Mouse (Mus musculus): ENCODE measurements around the gene Jagn1. TPM values are rescaled to one million over a fixed set of nuclear protein-coding genes. Genes with fewer than 3 reads are reported as not detected.

The Jagn1 gene
- total RNA-seq, 2 experiments from 2014 or later, result 42.8 to 48.0 TPM

DNA sequence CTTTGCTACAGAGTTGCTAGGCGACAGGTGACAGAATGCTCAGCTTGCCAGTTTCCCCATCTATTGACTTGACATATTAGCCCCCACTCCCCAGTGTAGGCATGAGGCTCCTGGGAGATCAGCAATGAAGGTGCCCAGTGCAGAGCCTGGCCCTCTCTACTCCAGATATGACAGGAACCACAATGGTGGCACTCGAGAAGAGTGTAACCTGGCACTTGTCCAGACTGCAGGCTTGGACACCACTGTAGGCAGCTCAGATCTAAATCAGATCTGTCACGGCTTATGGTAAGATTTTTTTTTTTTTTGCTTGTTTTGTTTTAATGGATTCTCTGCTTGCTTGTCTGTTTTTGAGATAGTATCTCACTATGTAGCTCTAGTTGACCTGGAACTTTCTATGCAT lies 8.7 kb upstream of the Jagn1 start:
- DNase-seq (ENCODE audit: extremely low spot score in 1 of 2, low spot score in 1 of 2), result no peak

DNA sequence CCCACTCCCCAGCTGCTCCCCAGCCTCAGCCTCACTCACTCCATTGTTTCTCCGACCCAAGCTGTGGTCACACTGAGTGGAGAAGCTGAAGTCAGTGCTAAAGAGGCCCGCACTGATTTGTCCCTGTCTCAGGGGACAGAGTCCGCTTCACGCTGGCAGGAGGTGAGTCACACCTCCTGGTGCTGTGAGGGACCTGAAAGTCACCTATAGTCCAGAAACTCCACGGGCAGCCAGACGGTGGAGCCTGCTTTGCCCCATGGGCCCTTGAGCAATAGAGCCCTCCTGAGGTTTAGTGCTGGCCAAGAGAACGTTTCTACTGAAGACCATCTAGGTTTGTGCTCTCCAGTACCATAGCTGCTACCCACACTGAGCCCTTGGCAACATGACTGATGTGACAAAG lies 7.7 kb upstream of the Jagn1 start:
- DNase-seq (ENCODE audit: extremely low spot score in 1 of 2, low spot score in 1 of 2), result no peak

DNA sequence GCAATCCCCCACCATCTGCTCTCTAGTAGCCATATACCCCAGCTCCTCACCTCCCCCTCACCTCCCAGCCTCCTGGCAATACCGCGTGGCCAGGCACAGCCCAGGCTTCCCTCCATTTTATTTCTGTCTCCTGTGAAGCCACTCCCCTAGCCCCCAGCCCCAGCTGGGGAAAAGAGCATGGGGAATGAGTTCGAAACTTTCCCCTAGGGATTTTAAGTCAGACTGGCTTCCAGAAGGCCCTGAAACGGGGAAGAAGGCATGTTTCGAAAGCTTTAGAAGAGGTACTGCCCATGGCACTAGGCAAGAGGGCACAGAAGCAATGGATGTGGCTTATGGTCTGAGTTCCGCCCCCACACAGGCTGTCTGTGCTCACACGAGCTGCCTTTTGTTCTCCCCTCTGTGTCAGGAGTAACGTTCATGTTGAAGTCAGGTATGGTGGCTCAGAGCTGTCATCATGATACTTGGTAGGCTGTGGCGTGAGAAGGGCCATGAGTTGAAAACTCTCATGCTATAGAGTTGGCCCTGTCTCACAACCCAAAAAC lies 6.6 kb upstream of the Jagn1 start, which contains the start of gene Cidec:
Cidec (minus strand) TSS at position 97 of the 542 bp plus-strand sequence.
- no peak for DNase-seq (ENCODE audit: extremely low spot score in 1 of 2, low spot score in 1 of 2)

DNA sequence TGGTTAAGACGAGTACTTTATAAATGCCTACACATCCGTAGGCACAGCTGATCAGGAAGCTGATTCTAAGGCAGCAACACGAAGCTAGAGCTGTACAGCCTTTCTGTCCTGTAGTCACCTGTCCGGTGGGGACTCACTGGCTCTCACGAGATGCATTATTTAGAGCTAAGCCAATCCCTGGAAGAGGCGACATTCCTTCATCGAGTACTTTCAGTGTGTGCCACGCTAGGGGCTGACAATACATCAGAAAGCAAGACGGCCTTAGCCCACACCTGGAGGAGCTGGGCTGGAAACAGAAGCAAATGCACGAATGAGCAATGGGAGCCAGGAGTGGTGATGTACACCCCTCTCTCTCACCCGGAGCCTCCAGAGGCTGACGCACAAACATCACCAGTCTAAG lies 5.2 kb upstream of the Jagn1 start:
- no peak for DNase-seq (ENCODE audit: extremely low spot score in 1 of 2, low spot score in 1 of 2)

DNA sequence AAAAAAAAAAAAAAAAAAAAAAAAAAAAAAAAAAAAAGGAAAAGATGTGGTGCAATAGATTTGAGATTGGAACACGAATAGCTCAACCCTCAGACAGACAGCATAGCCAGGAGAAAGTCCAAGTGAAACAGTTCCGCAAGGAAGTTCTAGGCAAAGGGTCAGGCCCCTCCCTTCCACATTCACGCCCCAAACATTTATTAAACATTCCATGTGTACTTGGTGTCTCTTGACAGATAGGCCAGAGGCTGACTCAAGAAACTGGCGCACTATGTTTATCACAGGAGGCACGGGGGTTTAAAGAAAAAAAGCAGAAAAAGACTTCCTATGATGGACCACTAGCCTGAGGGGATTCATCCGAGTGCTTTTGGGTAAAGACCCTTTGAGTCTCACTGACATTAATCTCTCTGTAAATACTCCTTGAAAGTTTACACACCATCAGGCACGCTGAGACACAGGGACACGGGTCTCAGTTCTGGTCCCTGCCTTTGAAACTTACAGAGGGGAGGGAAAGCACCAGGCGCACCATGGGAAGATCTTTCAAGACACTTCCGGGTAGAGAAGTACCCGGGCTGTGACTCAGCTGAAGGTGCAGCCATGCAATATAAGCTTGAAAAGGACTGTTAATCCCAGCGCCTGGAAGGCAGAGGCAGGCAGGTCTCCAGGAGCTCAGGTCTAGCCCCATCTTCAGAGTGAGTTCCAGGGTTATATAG lies 3.5 kb upstream of the Jagn1 start:
- no peak for DNase-seq (ENCODE audit: extremely low spot score in 1 of 2, low spot score in 1 of 2)

DNA sequence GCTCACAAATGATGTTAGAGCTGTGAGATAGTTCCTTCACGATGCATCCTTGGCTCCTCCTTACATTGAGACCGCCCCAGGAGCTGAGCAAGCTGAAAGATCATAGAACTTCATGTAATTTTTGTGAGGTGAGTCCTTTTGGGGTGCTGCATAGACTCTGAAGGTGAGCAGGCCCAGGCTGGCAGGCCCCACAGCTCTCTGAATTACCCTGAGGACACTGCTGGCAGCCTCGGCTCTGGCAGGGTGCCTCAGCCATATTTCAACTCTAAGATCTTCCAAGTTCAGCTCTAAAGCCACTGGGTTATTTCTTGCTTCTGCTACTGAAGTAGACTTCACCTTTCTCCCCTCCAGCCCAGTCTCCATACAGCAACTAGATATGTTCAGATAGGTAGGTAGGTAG lies 1.7 kb upstream of the Jagn1 start:
- no peak for DNase-seq (ENCODE audit: extremely low spot score in 1 of 2, low spot score in 1 of 2)

DNA sequence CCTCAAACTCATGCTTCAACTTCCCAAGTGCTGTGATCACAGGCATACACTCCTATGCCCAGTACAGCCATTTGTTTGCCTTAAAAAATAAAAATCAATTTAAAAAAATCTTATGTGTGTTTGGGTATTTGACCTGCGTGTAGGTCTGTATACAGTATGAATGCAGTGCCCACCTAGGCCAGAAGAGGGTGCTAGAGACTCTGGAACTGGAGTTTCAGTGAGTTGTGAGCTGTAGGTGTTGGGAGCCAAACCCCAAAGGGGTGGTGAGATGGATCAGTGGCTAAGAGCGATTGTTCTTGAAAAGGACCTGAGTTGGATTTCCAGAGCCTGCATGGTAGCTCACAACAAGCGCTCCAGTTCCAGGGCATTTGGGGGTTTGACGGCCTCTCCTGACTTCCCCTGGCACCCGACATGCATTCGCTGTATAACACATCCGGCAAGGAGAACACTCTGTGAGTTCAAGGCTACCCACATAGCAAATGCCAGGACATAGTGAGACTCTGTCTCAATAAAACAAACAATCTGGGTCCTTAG lies 1.2 kb upstream of the Jagn1 start:
- peak in 1 of 2 experiments; percentile 81 for DNase-seq (ENCODE audit: extremely low spot score in 1 of 2, low spot score in 1 of 2)

DNA sequence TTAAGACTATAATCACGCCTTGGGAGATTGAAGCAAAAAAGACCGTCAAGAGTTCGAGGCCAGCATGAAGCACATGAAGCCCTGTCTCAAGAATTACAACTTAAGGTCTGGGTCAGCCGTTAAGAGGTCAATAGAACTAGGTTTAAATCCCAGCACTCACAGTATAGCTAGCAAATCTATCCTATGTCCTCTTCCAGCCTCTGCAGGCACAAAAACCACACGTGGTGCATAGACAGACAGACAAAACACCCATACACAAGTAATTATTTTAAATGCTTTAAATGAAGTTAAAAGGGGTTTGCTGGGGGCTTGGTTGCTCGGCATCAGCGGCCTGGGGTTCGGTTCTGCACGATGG lies 305 bp upstream of the Jagn1 start:
- no peak for DNase-seq (ENCODE audit: extremely low spot score in 1 of 2, low spot score in 1 of 2)

DNA sequence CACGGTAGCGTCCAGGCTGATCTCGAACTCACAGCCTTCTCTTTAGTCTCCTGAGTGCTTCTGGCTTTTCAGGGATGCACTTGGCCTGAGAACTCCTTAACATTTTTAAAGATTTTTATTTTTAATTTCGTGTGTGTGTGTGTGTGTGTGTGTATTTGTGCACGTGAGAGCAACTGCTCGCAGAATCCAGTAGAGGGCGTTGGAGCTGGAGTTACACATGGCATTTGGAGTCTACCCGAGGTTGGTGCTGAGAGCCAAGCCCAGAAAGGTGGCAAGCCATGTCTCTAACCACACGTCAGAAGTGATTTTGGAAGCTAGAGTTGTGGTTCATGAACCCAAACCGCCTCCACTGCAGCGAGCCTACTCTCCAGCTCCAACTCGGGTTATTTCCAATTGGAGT lies 722 bp downstream of the Jagn1 start:
- DNase-seq (ENCODE audit: extremely low spot score in 1 of 2, low spot score in 1 of 2), result no peak

DNA sequence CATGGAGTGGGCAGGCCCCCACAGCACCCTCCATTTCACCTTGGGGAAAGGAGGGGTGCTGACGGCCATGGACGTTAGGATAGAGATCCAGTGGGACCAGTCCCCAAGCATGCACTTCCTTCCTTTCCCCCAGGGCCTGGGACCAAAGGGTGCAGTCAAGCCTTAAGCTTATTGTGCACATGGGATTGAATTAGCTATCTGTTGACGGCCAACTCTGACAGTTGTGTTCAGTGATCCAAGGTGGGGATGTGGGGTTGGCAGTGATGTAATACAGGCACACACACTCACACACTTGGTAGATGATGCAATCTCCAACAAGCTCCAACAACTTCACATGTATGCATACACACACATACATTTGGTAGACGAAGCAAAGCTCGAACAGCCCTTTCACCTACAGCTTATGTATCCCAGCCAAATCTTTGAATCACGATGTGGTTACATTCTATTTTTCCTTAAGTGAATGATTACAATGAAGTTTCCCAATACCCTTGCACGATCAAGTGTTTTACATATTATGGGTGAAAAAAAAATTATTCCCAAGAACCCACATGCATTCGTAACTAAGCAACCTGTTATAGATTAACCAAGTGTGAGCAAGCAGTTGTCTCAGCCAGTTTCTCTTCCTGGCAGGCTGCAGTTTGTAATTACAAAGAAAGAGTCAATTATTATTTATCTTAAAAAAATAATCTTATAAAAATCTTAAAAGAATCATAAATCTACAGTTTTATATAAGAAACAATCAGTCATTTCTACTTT lies 2.0 kb downstream of the Jagn1 start:
- DNase-seq (ENCODE audit: extremely low spot score in 1 of 2, low spot score in 1 of 2), result no peak

DNA sequence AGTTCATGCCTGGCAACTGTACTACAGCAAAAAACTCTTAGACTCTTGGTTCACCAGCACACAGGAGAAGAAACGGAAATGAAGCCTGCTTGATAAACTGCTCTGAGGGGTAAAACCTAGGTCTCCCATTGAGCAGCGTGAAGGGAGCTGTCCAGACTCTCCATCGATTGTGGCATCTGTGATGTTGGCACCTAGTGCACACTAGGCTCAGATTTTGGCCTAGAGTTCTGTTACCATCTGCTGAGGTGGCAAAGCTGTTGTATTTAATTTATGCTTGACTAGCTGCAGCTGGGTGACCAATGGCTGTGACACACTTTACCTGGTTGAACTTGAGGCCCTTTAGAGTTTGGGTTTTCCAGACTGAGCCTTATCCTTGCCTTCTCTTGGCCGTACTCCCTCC lies 5.3 kb downstream of the Jagn1 start:
- no peak for DNase-seq (ENCODE audit: extremely low spot score in 1 of 2, low spot score in 1 of 2)

DNA sequence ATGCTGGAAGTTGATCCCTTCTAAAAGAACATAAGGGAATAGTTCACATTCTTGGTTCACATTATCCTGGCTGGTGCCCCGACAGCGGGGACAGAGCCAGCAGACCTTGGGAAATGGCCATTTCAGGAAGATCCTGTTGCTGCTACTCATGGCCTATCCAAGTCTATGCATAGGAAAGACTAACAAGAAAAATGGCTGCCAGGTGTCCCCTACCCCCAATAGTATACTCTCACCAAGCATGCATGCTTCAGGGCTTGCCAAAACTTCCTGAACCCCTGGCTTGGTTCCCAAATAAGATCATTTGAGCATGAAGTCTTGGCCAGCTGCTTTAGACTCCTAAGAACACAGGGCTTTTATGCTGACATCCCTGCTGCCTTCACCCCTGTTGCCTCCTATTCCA lies 9.5 kb downstream of the Jagn1 start:
- DNase-seq (ENCODE audit: extremely low spot score in 1 of 2, low spot score in 1 of 2), result no peak

DNA sequence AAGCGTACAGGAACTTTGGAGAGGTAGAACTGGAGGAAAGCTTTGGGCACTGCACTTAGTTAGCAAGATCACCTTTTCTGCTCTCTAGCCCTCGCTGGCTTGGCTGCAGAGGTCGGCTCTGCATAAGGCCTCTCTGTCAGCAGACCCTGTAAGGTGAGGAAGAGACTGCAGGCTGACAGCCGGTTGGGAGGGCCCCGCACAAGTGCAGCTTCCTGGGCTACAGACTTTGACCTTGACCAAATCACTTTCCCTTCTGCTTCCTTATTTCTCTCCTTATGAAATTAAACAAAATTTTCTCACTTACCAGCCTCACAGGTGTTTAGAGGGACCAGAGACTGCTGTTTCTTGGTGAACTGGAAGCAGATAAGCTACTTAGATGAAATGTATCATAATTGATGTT lies 12.6 kb downstream of the Jagn1 start:
- DNase-seq (ENCODE audit: extremely low spot score in 1 of 2, low spot score in 1 of 2), result no peak

DNA sequence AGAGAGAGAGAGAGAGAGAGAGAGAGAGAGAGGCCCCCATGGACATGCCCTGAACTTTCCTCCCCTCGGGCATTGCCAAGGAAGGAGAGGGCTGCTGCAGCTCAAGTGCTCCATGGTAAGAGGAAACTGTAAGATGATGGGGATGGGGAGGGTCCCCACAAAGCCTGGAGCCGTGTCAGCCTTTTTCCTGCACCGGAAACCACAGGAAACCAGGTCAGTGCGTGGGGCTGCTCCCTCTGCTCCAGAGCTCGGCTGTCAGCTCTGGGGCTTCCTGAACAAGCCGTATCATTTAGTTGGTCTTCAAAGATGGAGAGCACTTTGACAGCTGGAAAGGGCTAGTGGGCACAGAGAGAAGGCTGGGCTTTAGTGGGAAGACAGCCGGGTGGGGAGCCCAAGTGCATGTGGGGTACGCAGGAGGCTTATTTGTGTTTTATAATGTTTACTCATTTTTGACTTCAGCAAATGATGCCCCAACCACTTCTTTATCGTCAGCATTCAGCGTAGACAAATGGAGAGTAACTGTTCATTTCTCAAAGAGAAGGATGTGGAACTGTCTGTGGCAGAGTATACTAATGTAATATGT lies 15.7 kb downstream of the Jagn1 start, which contains the start of gene Il17re:
Il17re (plus strand) TSS at position 533 of the 583 bp plus-strand sequence.
- DNase-seq (ENCODE audit: extremely low spot score in 1 of 2, low spot score in 1 of 2), result no peak

DNA sequence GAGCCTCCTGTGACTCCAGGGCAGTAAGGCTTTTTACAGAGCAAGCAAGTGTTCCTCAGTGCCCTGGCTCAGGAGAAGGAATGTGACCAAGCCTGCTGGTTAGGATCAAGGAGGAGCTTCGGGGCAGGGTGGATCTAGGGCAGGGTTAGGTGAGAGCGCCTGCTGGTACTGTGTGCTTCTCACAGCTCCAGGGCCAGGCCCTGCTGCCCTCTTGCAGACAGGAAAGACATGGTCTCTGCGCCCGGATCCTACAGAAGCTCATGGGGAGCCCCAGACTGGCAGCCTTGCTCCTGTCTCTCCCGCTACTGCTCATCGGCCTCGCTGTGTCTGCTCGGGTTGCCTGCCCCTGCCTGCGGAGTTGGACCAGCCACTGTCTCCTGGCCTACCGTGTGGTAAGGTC lies 16.3 kb downstream of the Jagn1 start:
- DNase-seq (ENCODE audit: extremely low spot score in 1 of 2, low spot score in 1 of 2), result no peak

DNA sequence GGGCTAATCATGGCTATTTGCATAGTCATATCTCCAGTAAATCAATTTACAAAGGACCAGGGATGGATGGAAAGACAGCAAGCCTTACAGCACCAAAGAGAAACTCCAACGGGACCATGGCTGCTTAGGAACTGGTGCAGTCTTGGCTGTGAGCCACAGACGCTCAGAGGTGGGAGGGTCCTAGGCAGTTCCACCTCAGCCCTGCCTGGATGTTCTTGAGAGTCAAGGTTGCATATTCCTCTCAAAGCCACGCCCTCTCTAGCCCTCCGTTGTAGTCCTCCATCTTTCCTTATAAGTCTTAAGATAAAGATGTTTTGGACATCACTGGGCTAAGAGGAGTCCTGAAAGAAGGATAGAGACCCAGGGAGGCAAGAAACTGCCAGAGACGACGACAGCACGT lies 21.7 kb downstream of the Jagn1 start:
- no peak for DNase-seq (ENCODE audit: extremely low spot score in 1 of 2, low spot score in 1 of 2)

DNA sequence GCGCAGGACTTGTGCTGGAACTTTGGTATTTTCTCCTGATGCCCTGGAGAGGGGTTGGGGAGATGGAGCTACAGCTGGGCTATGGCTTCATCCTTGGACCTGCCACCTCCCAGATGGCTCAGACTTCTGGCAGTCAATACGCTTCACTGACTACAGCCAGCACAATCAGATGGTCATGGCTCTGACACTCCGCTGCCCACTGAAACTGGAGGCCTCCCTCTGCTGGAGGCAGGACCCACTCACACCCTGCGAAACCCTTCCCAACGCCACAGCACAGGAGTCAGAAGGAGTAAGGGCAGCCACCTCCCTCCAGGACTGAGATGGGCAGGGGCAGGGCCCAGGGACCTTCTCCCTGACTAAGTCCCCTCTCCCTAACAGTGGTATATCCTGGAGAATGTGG lies 23.2 kb downstream of the Jagn1 start:
- DNase-seq (ENCODE audit: extremely low spot score in 1 of 2, low spot score in 1 of 2), result no peak

DNA sequence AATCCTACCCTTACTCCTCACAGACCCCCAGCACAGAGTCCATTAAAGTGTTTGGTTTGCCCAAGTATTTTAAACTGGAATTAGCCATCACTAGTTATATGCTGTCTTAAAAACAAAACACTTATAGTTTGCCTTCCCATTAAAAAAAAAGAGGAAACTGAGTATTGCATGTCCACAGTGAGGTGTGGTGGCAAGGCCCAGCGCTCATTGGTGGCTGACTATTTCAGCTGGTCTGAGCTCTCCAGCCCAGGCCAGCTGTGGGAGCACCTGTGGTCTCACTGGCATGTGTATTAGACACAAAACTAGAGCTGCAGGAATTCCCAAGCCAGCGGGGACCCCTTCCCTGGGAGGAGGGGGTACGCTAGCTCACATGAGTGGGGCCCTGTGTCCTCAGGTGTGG lies 26.1 kb downstream of the Jagn1 start:
- DNase-seq (ENCODE audit: extremely low spot score in 1 of 2, low spot score in 1 of 2), result no peak

DNA sequence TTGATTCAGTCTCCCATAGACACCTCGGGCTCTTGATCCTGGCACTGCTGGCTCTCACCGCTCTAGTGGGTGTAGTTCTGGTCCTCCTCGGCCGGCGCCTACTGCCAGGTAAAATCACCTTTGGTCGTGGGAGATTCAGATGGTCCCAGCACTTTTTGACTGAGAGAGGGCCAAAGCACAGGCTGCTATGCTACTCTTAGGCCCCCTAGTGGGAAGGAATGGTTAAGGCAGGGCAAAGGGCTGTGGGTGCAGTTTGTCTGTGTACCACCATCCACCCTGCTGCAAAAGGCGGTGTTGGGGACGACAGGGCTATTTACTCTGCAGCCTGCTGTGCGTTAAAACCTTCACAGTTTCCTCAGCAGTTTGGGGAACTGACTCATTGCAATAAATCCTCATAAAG lies 26.7 kb downstream of the Jagn1 start:
- peak in 1 of 2 experiments; percentile 62 for DNase-seq (ENCODE audit: extremely low spot score in 1 of 2, low spot score in 1 of 2)

DNA sequence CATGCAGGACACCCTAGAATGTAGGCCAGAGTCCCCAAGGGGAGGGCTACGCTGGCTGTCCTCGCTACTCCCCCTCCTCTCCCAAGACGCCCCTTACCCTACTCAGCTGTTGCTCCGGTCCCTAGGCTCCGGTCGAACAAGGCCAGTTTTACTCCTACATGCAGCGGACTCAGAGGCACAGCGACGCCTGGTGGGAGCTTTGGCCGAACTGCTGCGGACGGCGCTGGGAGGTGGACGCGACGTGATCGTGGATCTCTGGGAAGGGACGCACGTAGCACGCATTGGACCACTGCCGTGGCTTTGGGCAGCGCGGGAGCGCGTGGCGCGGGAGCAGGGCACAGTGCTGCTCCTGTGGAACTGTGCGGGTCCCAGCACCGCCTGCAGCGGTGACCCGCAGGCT lies 27.1 kb downstream of the Jagn1 start:
- DNase-seq (ENCODE audit: extremely low spot score in 1 of 2, low spot score in 1 of 2), result peak; percentile 51 to 75

DNA sequence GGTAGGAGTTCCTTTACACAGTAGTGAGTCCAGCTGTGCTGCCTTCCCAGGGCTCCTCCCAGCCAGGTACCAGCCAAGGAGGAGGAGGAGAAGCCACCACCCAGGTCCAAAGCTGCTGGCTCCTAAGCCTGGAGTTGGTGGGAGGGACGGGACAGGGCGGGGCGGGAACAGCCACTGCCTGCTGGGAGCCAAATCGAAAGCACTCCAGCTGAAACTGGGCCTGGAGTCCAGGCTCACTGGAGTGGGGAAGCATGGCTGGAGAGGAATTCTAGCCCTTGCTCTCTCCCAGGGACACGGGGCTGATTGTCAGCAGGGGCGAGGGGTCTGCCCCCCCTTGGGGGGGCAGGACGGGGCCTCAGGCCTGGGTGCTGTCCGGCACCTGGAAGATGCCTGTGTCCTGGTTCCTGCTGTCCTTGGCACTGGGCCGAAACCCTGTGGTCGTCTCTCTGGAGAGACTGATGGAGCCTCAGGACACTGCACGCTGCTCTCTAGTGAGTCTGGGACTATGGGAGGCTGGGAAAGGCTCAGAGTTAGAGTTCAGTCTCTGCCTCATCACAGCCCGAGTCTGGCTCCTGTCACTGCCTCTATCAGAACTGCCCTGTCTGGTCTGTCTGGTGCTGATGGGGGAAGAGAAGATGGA lies 29.0 kb downstream of the Jagn1 start, which contains the start of gene Il17rc:
Il17rc (plus strand) TSS at position 131 of the 640 bp plus-strand sequence.
- no peak for DNase-seq (ENCODE audit: extremely low spot score in 1 of 2, low spot score in 1 of 2)

Data from layer of hippocampus, postnatal 25 days (tissue).